Mouse (Mus musculus): ENCODE results near the gene Gm9044. TPM values are rescaled to one million over a fixed set of nuclear protein-coding genes. Genes with fewer than 3 reads are reported as not detected.

Gm9044 gene
- not detected for polyA plus RNA-seq (2017; shearing (Covaris generic))

DNA sequence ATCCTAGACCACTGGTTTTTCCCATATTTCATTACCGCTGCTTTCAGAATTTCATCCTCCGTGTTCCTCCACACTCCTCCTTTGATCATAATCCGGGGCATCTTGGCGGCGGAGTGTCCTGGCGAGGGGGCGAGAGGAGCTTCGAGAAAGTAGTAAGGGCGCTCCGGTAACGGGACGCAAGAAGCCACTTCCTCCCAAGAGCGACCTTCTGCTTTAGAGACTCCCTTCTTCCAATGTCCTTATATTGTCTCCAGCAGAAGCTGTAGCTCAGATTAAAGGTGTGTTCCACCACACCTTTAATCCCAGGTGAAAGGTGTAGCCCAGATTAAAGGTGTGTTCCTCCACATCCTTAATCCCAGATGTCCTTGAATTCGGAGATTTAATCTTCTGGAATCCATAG lies at the start of gene Gm9044:
Gene Gm9044 (minus strand): TSS at position 101 of the 400 bp plus-strand sequence.

DNA sequence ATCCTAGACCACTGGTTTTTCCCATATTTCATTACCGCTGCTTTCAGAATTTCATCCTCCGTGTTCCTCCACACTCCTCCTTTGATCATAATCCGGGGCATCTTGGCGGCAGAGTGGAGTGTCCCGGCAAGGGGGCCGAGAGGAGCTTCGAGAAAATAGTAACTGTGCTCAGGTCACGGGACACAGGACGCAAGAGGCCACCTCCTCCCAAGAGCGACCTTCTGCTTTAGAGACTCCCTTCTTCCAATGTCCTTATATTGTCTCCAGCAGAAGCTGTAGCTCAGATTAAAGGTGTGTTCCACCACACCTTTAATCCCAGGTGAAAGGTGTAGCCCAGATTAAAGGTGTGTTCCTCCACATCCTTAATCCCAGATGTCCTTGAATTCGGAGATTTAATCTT lies 21.8 kb upstream of the Gm9044 start, which contains the start of gene Gm9049:
Gene Gm9049 (minus strand): TSS at position 101 of the 400 bp plus-strand sequence.

DNA sequence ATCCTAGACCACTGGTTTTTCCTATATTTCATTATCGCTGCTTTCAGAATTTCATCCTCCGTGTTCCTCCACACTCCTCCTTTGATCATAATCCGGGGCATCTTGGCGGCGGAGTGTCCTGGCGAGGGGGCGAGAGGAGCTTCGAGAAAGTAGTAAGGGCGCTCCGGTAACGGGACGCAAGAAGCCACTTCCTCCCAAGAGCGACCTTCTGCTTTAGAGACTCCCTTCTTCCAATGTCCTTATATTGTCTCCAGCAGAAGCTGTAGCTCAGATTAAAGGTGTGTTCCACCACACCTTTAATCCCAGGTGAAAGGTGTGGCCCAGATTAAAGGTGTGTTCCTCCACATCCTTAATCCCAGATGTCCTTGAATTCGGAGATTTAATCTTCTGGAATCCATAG lies 16.4 kb upstream of the Gm9044 start, which contains the start of gene Gm9048:
Gene Gm9048 (minus strand): TSS at position 101 of the 400 bp plus-strand sequence.

GRCm38 (mm10) chr10:118343155-118343554 lies 10.9 kb upstream of the Gm9044 start, which contains the start of gene Gm9046:
Gene Gm9046, minus strand, starts transcription at chr10:118343255.

DNA sequence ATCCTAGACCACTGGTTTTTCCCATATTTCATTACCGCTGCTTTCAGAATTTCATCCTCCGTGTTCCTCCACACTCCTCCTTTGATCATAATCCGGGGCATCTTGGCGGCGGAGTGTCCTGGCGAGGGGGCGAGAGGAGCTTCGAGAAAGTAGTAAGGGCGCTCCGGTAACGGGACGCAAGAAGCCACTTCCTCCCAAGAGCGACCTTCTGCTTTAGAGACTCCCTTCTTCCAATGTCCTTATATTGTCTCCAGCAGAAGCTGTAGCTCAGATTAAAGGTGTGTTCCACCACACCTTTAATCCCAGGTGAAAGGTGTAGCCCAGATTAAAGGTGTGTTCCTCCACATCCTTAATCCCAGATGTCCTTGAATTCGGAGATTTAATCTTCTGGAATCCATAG lies 5.5 kb upstream of the Gm9044 start, which contains the start of gene Gm9045:
Gene Gm9045 (minus strand): TSS at position 101 of the 400 bp plus-strand sequence.

GRCm38 (mm10) chr10:118326869-118327268 lies 5.3 kb downstream of the Gm9044 start, which contains the start of gene Gm9040:
Gene Gm9040, minus strand, starts transcription at chr10:118326969.

GRCm38 (mm10) chr10:118294938-118295337 lies 37.3 kb downstream of the Gm9044 start, which contains the start of gene Iltifb:
Gene Iltifb, minus strand, starts transcription at chr10:118295038.

Other genes starting within 250 kb of the Gm9044 start
- gene Mdm1, start 190.6 kb downstream of the Gm9044 start, polyA plus RNA-seq (2017; shearing (Covaris generic)): 8.9 TPM
- gene Il22, start 127.5 kb downstream of the Gm9044 start, polyA plus RNA-seq (2017; shearing (Covaris generic)): not detected
- gene Gm32717, start 91.6 kb downstream of the Gm9044 start, polyA plus RNA-seq (2017; shearing (Covaris generic)): not detected
- gene Gm32802, start 73.7 kb downstream of the Gm9044 start, polyA plus RNA-seq (2017; shearing (Covaris generic)): not detected
- not detected for gene Iltifb, start 37.4 kb downstream of the Gm9044 start, polyA plus RNA-seq (2017; shearing (Covaris generic))
- gene Gm9040, start 5.4 kb downstream of the Gm9044 start, polyA plus RNA-seq (2017; shearing (Covaris generic)): not detected
- gene Gm9045, start 5.4 kb upstream of the Gm9044 start, polyA plus RNA-seq (2017; shearing (Covaris generic)): not detected
- not detected for gene Gm9046, start 10.8 kb upstream of the Gm9044 start, polyA plus RNA-seq (2017; shearing (Covaris generic))
- not detected for gene Gm9048, start 16.3 kb upstream of the Gm9044 start, polyA plus RNA-seq (2017; shearing (Covaris generic))
- gene Gm9049, start 21.7 kb upstream of the Gm9044 start, polyA plus RNA-seq (2017; shearing (Covaris generic)): not detected
- 0.39 TPM for gene Ifng, start 108.6 kb upstream of the Gm9044 start, polyA plus RNA-seq (2017; shearing (Covaris generic))